Mouse (Mus musculus) myocyte (in vitro differentiated cells): Measurements from ENCODE around the gene Opa3. TPM values are rescaled to one million over a fixed set of nuclear protein-coding genes. Genes with fewer than 3 reads are reported as not detected.

Experiments used
- H3K27me3 ChIP-seq: one replicate; pipeline ENCODE4 v1.6.1; 2011; ENCODE audit not compliant: control insufficient read depth, insufficient read depth, insufficient read length
- H3K36me3 ChIP-seq: one replicate; pipeline ENCODE4 v1.6.1; 2011; ENCODE audit not compliant: control insufficient read depth, insufficient read depth
- H3K4me2 ChIP-seq: one replicate; pipeline ENCODE4 v1.6.1; 2011; ENCODE audit warnings: low read depth, control low read depth
- H3K4me3 ChIP-seq: one replicate; pipeline ENCODE4 v1.5.1; 2011; ENCODE audit warnings: mild to moderate bottlenecking, control low read depth, moderate library complexity
- H3K79me2 ChIP-seq: one replicate; pipeline ENCODE4 v1.6.1; 2011; ENCODE audit not compliant: control insufficient read depth, insufficient read depth
- H3ac ChIP-seq: one replicate; pipeline ENCODE4 v1.6.1; 2011; ENCODE audit not compliant: control insufficient read depth, insufficient read length
- CEBPB ChIP-seq: IDR thresholded peaks from 2 replicates; pipeline ENCODE4 v1.6.1; 2011; ENCODE audit warnings: mild to moderate bottlenecking, moderate library complexity; ENCODE audit not compliant: poor library complexity, insufficient read depth, severe bottlenecking
- E2F4 ChIP-seq: IDR thresholded peaks from one replicate; pipeline ENCODE4 v1.6.1; 2011; ENCODE audit warnings: mild to moderate bottlenecking, control low read depth, moderate library complexity; ENCODE audit not compliant: insufficient read depth
- MAX ChIP-seq: IDR thresholded peaks from one replicate; pipeline ENCODE4 v1.6.1; 2011; ENCODE audit warnings: low read depth, mild to moderate bottlenecking, control low read depth
- MYOD1 ChIP-seq, 3 experiments: IDR thresholded peaks; one replicate each; pipeline ENCODE4 v1.6.1; 2011; ENCODE audit warnings: control low read depth in 2 of 3, low read depth in 2 of 3, mild to moderate bottlenecking in 2 of 3, moderate library complexity in 1 of 3; ENCODE audit not compliant: insufficient read length in 2 of 3, control insufficient read depth in 1 of 3
- MYOG ChIP-seq, 3 experiments: IDR thresholded peaks; one replicate each; pipeline ENCODE4 v1.6.1; 2011; ENCODE audit warnings: control low read depth in 2 of 3, low read depth in 2 of 3, mild to moderate bottlenecking in 2 of 3; ENCODE audit not compliant: insufficient read length in 2 of 3, control insufficient read depth in 1 of 3, insufficient read depth in 1 of 3
- POLR2A ChIP-seq: IDR thresholded peaks from one replicate; pipeline ENCODE4 v1.6.1; 2011; ENCODE audit warnings: low read depth, mild to moderate bottlenecking, control low read depth, moderate library complexity; ENCODE audit not compliant: insufficient read length
- POLR2AphosphoS2 ChIP-seq: IDR thresholded peaks from one replicate; pipeline ENCODE4 v1.6.1; 2011; ENCODE audit warnings: low read depth, control low read depth; ENCODE audit not compliant: insufficient read length
- REST ChIP-seq: IDR thresholded peaks from one replicate; pipeline ENCODE4 v1.6.1; 2011; ENCODE audit warnings: mild to moderate bottlenecking, control low read depth, moderate library complexity; ENCODE audit not compliant: insufficient read depth, insufficient read length
- SRF ChIP-seq: IDR thresholded peaks from one replicate; pipeline ENCODE4 v1.6.1; 2011; ENCODE audit warnings: low read depth; ENCODE audit not compliant: control insufficient read depth, insufficient read length
- TCF12 ChIP-seq: IDR thresholded peaks from one replicate; pipeline ENCODE4 v1.6.1; 2011; ENCODE audit warnings: mild to moderate bottlenecking, control low read depth; ENCODE audit not compliant: poor library complexity, insufficient read depth, severe bottlenecking
- TCF3 ChIP-seq: IDR thresholded peaks from one replicate; pipeline ENCODE4 v1.6.1; 2011; ENCODE audit warnings: low read depth, control low read depth; ENCODE audit not compliant: insufficient read length
- USF1 ChIP-seq: IDR thresholded peaks from one replicate; pipeline ENCODE4 v1.6.1; 2011; ENCODE audit warnings: low read depth, mild to moderate bottlenecking, control low read depth, moderate library complexity
- polyA plus RNA-seq: library from polyadenylated mRNA; unstranded; fragments of >200 nt; fragmentation: generic; extraction: Trizol; gene quantifications from one replicate; pipeline ENCODE4 v1.2.1, GENCODE M21; 2012; ENCODE audit warnings: missing spikeins

Opa3 gene
- polyA plus RNA-seq, 1 experiment = 29.8 TPM

DNA sequence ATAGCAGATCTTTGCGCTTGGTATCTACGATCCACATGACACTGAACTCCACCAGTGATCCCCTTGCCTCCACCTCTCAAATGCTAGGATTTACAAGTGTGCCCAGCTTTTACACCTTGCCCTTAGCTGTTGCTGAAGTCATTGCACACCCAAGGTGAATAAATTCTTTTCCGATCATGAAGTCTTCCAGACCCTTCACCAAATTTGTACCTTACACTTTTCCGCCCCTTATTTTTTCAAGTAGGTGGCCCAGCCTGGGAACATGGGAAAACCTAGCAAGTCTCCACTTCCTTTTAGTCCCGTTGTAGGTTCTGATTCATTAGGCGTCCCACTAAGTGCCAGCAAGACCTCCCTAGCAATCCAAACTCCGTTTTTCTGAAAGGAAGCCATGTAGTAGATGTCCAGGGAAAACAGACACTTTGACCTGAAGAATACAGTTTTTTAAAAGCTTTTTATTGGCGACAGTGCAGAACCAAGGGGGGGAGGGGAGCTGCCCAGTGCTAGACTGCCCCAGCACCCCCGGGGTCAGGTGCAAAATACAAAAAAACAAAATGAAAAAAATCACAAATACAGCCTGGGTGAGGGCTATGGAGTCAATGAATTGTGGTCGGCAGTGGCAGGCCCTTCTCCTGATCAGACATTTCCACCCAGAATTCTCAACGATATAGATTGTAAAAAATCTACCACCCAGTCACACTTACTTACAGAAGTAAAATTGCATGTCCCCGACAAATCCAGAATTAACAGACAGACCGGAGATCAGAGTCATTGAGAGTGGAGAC lies 74.3 kb downstream of the Opa3 start:
- H3K4me2 ChIP-seq = no peak overlapping the region
- no peak for TF ChIP-seq TCF12

GRCm38 (mm10) chr7:19303046-19303305 lies 74.8 kb downstream of the Opa3 start:
- Histone ChIP-seq H3ac (no peak overlapping the region), H3K27me3 (no peaks in the 10 kb centered on the region), H3K4me3 (no peak overlapping the region), H3K36me3 (no peaks in the 10 kb centered on the region), H3K4me2 (no peak overlapping the region), H3K79me2 (no peaks in the 10 kb centered on the region)
- TF ChIP-seq USF1 (no peak), MYOD1 (IDR thresholded peaks at IDR 0.05; ENCODE audit: control insufficient read depth in 1 of 3, insufficient read length in 2 of 3, low read depth in 2 of 3) (no peak), TCF3 (no peak), TCF12 (no peak), SRF (no peak), MYOG (IDR thresholded peaks at IDR 0.05; ENCODE audit: control insufficient read depth in 1 of 3, insufficient read depth in 1 of 3, insufficient read length in 2 of 3, low read depth in 2 of 3) (no peak), POLR2A (no peak), POLR2AphosphoS2 (no peak), MAX (no peak), REST (no peak), CEBPB (no peak), E2F4 (no peak)

More for the DNA sequence above, 74.3 kb downstream of the Opa3 start:
- Histone ChIP-seq H3ac (no peak overlapping the region), H3K36me3 (no peaks in the 10 kb centered on the region), H3K4me3 (no peak overlapping the region), H3K79me2 (no peaks in the 10 kb centered on the region), H3K27me3 (no peaks in the 10 kb centered on the region)

DNA sequence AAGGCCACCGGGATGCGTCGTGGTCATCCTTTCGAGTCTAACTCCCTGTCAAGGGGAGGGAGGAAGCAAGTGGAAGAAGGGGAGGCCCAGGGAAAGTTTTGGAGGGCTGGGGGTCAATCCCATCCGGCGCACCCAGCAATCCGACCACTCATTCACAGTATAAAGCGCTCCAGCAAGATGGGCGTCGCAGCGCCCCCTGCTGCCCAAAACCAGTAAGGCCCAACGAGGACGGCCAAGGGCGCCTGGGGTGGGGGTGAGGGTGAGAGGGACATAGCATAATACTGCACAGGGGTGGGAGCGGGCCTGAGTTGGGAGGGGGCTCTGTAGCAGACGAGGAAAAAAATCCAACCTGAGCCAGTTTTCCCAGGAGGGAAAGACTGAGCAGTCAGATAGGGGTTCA lies 75.6 kb downstream of the Opa3 start:
- H3ac ChIP-seq = no peak overlapping the region
- no peaks in the 10 kb centered on the region for H3K36me3 ChIP-seq
- H3K27me3 ChIP-seq = no peaks in the 10 kb centered on the region
- H3K4me2 ChIP-seq = no peak overlapping the region
- no peaks in the 10 kb centered on the region for H3K79me2 ChIP-seq
- no peak overlapping the region for H3K4me3 ChIP-seq
- TF ChIP-seq MAX = no peak
- no peak for TF ChIP-seq USF1
- TF ChIP-seq MYOD1 (IDR thresholded peaks at IDR 0.05; ENCODE audit: control insufficient read depth in 1 of 3, insufficient read length in 2 of 3, low read depth in 2 of 3) = no peak
- no peak for TF ChIP-seq REST
- no peak for TF ChIP-seq E2F4
- no peak for TF ChIP-seq SRF
- TF ChIP-seq CEBPB = no peak
- TF ChIP-seq TCF3 = no peak
- no peak for TF ChIP-seq TCF12
- TF ChIP-seq POLR2AphosphoS2 = no peak
- TF ChIP-seq MYOG (IDR thresholded peaks at IDR 0.05; ENCODE audit: control insufficient read depth in 1 of 3, insufficient read depth in 1 of 3, insufficient read length in 2 of 3, low read depth in 2 of 3) = no peak
- TF ChIP-seq POLR2A = no peak

- Histone ChIP-seq H3K79me2 (no peaks in the 10 kb centered on the region), H3K36me3 (no peaks in the 10 kb centered on the region), H3K4me3 (no peak overlapping the region), H3ac (no peak overlapping the region), H3K4me2 (no peak overlapping the region), H3K27me3 (no peaks in the 10 kb centered on the region)
- no peak for TF ChIP-seq USF1
- no peak for TF ChIP-seq MYOG (IDR thresholded peaks at IDR 0.05; ENCODE audit: control insufficient read depth in 1 of 3, insufficient read depth in 1 of 3, insufficient read length in 2 of 3, low read depth in 2 of 3)
- no peak for TF ChIP-seq TCF3
- TF ChIP-seq MAX = no peak
- no peak for TF ChIP-seq TCF12
- TF ChIP-seq POLR2A = no peak
- TF ChIP-seq CEBPB = no peak
- TF ChIP-seq MYOD1 (IDR thresholded peaks at IDR 0.05; ENCODE audit: control insufficient read depth in 1 of 3, insufficient read length in 2 of 3, low read depth in 2 of 3) = no peak
Observed at GRCm38 (mm10) chr7:19304501-19305412, 76.6 kb downstream of the Opa3 start.

GRCm38 (mm10) chr7:19305413-19305735 lies 77.2 kb downstream of the Opa3 start:
- no peaks in the 10 kb centered on the region for H3K27me3 ChIP-seq
- TF ChIP-seq TCF3 = no peak
- no peak for TF ChIP-seq E2F4
- no peak for TF ChIP-seq MYOD1 (IDR thresholded peaks at IDR 0.05; ENCODE audit: control insufficient read depth in 1 of 3, insufficient read length in 2 of 3, low read depth in 2 of 3)
- TF ChIP-seq REST = no peak
- TF ChIP-seq MYOG (IDR thresholded peaks at IDR 0.05; ENCODE audit: control insufficient read depth in 1 of 3, insufficient read depth in 1 of 3, insufficient read length in 2 of 3, low read depth in 2 of 3) = no peak
- TF ChIP-seq TCF12 = no peak
- TF ChIP-seq POLR2A = no peak
- TF ChIP-seq USF1 = no peak
- no peak for TF ChIP-seq SRF
- no peak for TF ChIP-seq POLR2AphosphoS2
- no peak for TF ChIP-seq CEBPB
- H3K79me2 ChIP-seq = no peaks in the 10 kb centered on the region
- no peak overlapping the region for H3K4me2 ChIP-seq
- H3K36me3 ChIP-seq = no peaks in the 10 kb centered on the region
- no peak overlapping the region for H3ac ChIP-seq
- no peak overlapping the region for H3K4me3 ChIP-seq

Other genes starting within 250 kb of the Opa3 start
- gene Nanos2, start 240.9 kb upstream of the Opa3 start, polyA plus RNA-seq = not detected
- gene Mypop, start 237.1 kb upstream of the Opa3 start, polyA plus RNA-seq = 10.4 TPM
- gene Irf2bp1, start 224.3 kb upstream of the Opa3 start, polyA plus RNA-seq = 27.6 TPM
- 0.12 TPM for gene Foxa3, start 204.8 kb upstream of the Opa3 start, polyA plus RNA-seq
- 90.3 TPM for gene Sympk, start 204.0 kb upstream of the Opa3 start, polyA plus RNA-seq
- 0.04 TPM for gene Rsph6a, start 173.6 kb upstream of the Opa3 start, polyA plus RNA-seq
- gene Dmwd, start 152.1 kb upstream of the Opa3 start, polyA plus RNA-seq = 83.7 TPM
- gene Dmpk, start 144.5 kb upstream of the Opa3 start, polyA plus RNA-seq = 294 TPM
- 1.6 TPM for gene Six5, start 133.7 kb upstream of the Opa3 start, polyA plus RNA-seq
- not detected for gene Gm4969, start 110.0 kb upstream of the Opa3 start, polyA plus RNA-seq
- gene Fbxo46, start 108.5 kb upstream of the Opa3 start, polyA plus RNA-seq = 6.2 TPM
- 7.7 TPM for gene Qpctl, start 79.0 kb upstream of the Opa3 start, polyA plus RNA-seq
- 192 TPM for gene Snrpd2, start 78.6 kb upstream of the Opa3 start, polyA plus RNA-seq
- gene Gipr, start 62.2 kb upstream of the Opa3 start, polyA plus RNA-seq = 0.48 TPM
- 47.7 TPM for gene Eml2, start 51.9 kb upstream of the Opa3 start, polyA plus RNA-seq
- 0.10 TPM for gene Gpr4, start 15.8 kb upstream of the Opa3 start, polyA plus RNA-seq
- gene Vasp, start 43.5 kb downstream of the Opa3 start, polyA plus RNA-seq = 189 TPM
- 0.42 TPM for gene Ppm1n, start 51.7 kb downstream of the Opa3 start, polyA plus RNA-seq
- 340 TPM for gene Rtn2, start 54.3 kb downstream of the Opa3 start, polyA plus RNA-seq
- 0.82 TPM for gene Fosb, start 81.7 kb downstream of the Opa3 start, polyA plus RNA-seq
- 83.1 TPM for gene Ercc1, start 116.4 kb downstream of the Opa3 start, polyA plus RNA-seq
- gene Cd3eap, start 131.1 kb downstream of the Opa3 start, polyA plus RNA-seq = 13.7 TPM
- gene Ppp1r13l, start 131.4 kb downstream of the Opa3 start, polyA plus RNA-seq = 36.0 TPM
- 11.5 TPM for gene Ercc2, start 153.7 kb downstream of the Opa3 start, polyA plus RNA-seq
- 3.5 TPM for gene Klc3, start 175.8 kb downstream of the Opa3 start, polyA plus RNA-seq
- gene Ckm, start 176.4 kb downstream of the Opa3 start, polyA plus RNA-seq = 1,561 TPM
- 18.2 TPM for gene Mark4, start 230.5 kb downstream of the Opa3 start, polyA plus RNA-seq
- gene Exoc3l2, start 235.0 kb downstream of the Opa3 start, polyA plus RNA-seq = not detected